Mouse (Mus musculus): ENCODE measurements around the gene Gskip. TPM values are rescaled to one million over a fixed set of nuclear protein-coding genes. Genes with fewer than 3 reads are reported as not detected.

Gene Gskip
- total and polyA plus RNA-seq, 2 experiments from 2014 or later, result 8.8 to 16.8 TPM

- Histone ChIP-seq H3K4me2 (ENCODE audit: low read depth, low read length) (no peak overlapping the region), H3K9me3 (replicated peaks; ENCODE audit: control insufficient read depth, low read length) (no peaks in the 10 kb centered on the region), H3K27ac (ENCODE audit: low read depth) (no peak overlapping the region), H3K4me3 (ENCODE audit: low read depth, low read length) (no peak overlapping the region), H3K9ac (replicated peaks; ENCODE audit: low read depth, low read length) (no peak overlapping the region), H3K36me3 (replicated peaks; ENCODE audit: control insufficient read depth, insufficient read depth, low read length) (no peaks in the 10 kb centered on the region), H3K4me1 (ENCODE audit: control insufficient read depth, insufficient read depth) (no peaks in the 10 kb centered on the region), H3K27me3 (ENCODE audit: control insufficient read depth, insufficient read depth, low read length) (no peaks in the 10 kb centered on the region)
- TF ChIP-seq EP300 (IDR thresholded peaks at IDR 0.05; ENCODE audit: low read depth), result no peak
- no peak for TF ChIP-seq CTCF (IDR thresholded peaks at IDR 0.05; ENCODE audit: low read depth)
- DNase-seq (ENCODE audit: low spot score), result no peak
- 77% methylated on average over 9 of the region's 9 CpGs for WGBS
- ATAC-seq (ENCODE audit: insufficient read depth, low read depth), result no peak
Observed at GRCm38 (mm10) chr12:105733370-105734159, 48.9 kb downstream of the Gskip start.

DNA sequence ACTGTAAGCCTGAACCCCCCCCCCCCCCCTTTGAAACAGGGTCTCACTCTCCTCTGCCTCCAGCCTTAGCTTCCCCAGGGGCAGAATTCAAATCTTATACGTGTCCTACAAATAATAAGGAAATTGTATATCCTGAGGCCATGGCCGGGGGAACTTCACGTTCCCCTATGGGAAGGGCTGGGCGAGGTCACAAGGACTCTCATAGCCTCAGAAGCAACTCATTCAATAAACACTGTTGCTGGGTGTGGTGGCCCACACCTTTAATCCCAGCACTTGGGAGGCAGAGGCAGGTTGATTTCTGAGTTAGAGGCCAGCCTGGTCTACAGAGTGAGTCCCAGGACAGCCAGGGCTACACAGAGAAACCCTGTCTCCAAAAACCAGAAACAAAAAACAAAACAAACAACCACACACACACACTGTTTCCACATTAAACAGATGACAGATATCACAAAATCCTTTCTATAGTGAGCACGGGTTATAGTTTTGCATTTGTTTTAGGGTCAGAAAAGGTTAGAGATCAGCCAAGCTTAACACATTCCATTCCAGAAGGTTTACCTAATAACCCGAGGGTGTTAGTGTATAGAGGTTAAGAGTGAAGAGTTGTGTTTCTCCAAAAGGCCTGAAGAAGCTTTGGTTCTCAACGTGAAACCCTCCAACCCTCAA, 50.7 kb downstream of the Gskip start:
- no peak overlapping the region for H3K27ac ChIP-seq (ENCODE audit: low read depth)
- H3K36me3 ChIP-seq (replicated peaks; ENCODE audit: control insufficient read depth, insufficient read depth, low read length), result no peaks in the 10 kb centered on the region
- no peaks in the 10 kb centered on the region for H3K4me1 ChIP-seq (ENCODE audit: control insufficient read depth, insufficient read depth)
- H3K4me3 ChIP-seq (ENCODE audit: low read depth, low read length), result no peak overlapping the region
- H3K9ac ChIP-seq (replicated peaks; ENCODE audit: low read depth, low read length), result no peak overlapping the region
- no peaks in the 10 kb centered on the region for H3K9me3 ChIP-seq (replicated peaks; ENCODE audit: control insufficient read depth, low read length)
- TF ChIP-seq EP300 (IDR thresholded peaks at IDR 0.05; ENCODE audit: low read depth) (no peak), CTCF (IDR thresholded peaks at IDR 0.05; ENCODE audit: low read depth) (no peak)
- H3K4me2 ChIP-seq (ENCODE audit: low read depth, low read length), result no peak overlapping the region
- 73% methylated on average over 7 of the region's 7 CpGs for WGBS
- no peak for DNase-seq (ENCODE audit: low spot score)
- no peak for ATAC-seq (ENCODE audit: insufficient read depth, low read depth)
- H3K27me3 ChIP-seq (ENCODE audit: control insufficient read depth, insufficient read depth, low read length), result no peaks in the 10 kb centered on the region

- 76% methylated on average over 6 of the region's 6 CpGs for WGBS
- no peak for TF ChIP-seq EP300 (IDR thresholded peaks at IDR 0.05; ENCODE audit: low read depth)
- TF ChIP-seq CTCF (IDR thresholded peaks at IDR 0.05; ENCODE audit: low read depth), result no peak
- Histone ChIP-seq H3K27me3 (ENCODE audit: control insufficient read depth, insufficient read depth, low read length) (no peaks in the 10 kb centered on the region), H3K4me3 (ENCODE audit: low read depth, low read length) (no peak overlapping the region), H3K9ac (replicated peaks; ENCODE audit: low read depth, low read length) (no peak overlapping the region), H3K9me3 (replicated peaks; ENCODE audit: control insufficient read depth, low read length) (no peaks in the 10 kb centered on the region), H3K27ac (ENCODE audit: low read depth) (no peak overlapping the region), H3K4me1 (ENCODE audit: control insufficient read depth, insufficient read depth) (no peaks in the 10 kb centered on the region), H3K4me2 (ENCODE audit: low read depth, low read length) (no peak overlapping the region), H3K36me3 (replicated peaks; ENCODE audit: control insufficient read depth, insufficient read depth, low read length) (no peaks in the 10 kb centered on the region)
- ATAC-seq (ENCODE audit: insufficient read depth, low read depth), result no peak
- DNase-seq (ENCODE audit: low spot score), result no peak
Observed at GRCm38 (mm10) chr12:105735889-105736251, 51.2 kb downstream of the Gskip start.

GRCm38 (mm10) chr12:105738316-105739096, 53.9 kb downstream of the Gskip start:
- 56% methylated on average over 15 of the region's 15 CpGs for WGBS
- H3K4me3 ChIP-seq (ENCODE audit: low read depth, low read length), result no peak overlapping the region
- no peaks in the 10 kb centered on the region for H3K9me3 ChIP-seq (replicated peaks; ENCODE audit: control insufficient read depth, low read length)
- no peak for DNase-seq (ENCODE audit: low spot score)
- no peak overlapping the region for H3K27ac ChIP-seq (ENCODE audit: low read depth)
- no peaks in the 10 kb centered on the region for H3K4me1 ChIP-seq (ENCODE audit: control insufficient read depth, insufficient read depth)
- no peak for ATAC-seq (ENCODE audit: insufficient read depth, low read depth)
- no peak overlapping the region for H3K4me2 ChIP-seq (ENCODE audit: low read depth, low read length)
- H3K27me3 ChIP-seq (ENCODE audit: control insufficient read depth, insufficient read depth, low read length), result no peaks in the 10 kb centered on the region
- TF ChIP-seq CTCF (IDR thresholded peaks at IDR 0.05; ENCODE audit: low read depth) (no peak), EP300 (IDR thresholded peaks at IDR 0.05; ENCODE audit: low read depth) (no peak)
- no peak overlapping the region for H3K9ac ChIP-seq (replicated peaks; ENCODE audit: low read depth, low read length)
- no peaks in the 10 kb centered on the region for H3K36me3 ChIP-seq (replicated peaks; ENCODE audit: control insufficient read depth, insufficient read depth, low read length)

DNA sequence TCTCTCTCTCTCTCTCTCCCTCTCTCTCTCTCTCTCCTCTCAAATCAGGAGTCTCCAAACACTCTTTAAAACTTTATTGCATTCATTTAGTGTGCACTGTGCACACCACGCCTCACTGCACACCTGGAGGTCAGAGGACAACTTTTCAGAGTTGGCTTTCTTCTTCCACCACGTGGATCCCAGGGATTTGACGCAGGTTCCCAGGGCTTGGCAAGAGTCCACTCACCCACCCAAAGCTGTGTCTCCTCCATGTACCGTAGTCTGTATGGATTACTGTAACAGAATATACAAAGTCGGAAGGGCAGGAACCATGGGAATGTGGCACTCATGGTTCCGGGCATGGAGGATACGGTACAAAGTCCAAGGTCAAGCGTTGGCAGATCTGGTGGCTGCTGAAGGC, 55.0 kb downstream of the Gskip start:
- no peak for ATAC-seq (ENCODE audit: insufficient read depth, low read depth)
- Histone ChIP-seq H3K4me3 (ENCODE audit: low read depth, low read length) (no peak overlapping the region), H3K9ac (replicated peaks; ENCODE audit: low read depth, low read length) (no peak overlapping the region), H3K27ac (ENCODE audit: low read depth) (no peak overlapping the region), H3K4me1 (ENCODE audit: control insufficient read depth, insufficient read depth) (no peaks in the 10 kb centered on the region), H3K36me3 (replicated peaks; ENCODE audit: control insufficient read depth, insufficient read depth, low read length) (no peaks in the 10 kb centered on the region), H3K9me3 (replicated peaks; ENCODE audit: control insufficient read depth, low read length) (no peaks in the 10 kb centered on the region), H3K27me3 (ENCODE audit: control insufficient read depth, insufficient read depth, low read length) (no peaks in the 10 kb centered on the region), H3K4me2 (ENCODE audit: low read depth, low read length) (no peak overlapping the region)
- WGBS, result 90% methylated on average over 8 of the region's 8 CpGs
- DNase-seq (ENCODE audit: low spot score), result no peak
- no peak for TF ChIP-seq CTCF (IDR thresholded peaks at IDR 0.05; ENCODE audit: low read depth)
- no peak for TF ChIP-seq EP300 (IDR thresholded peaks at IDR 0.05; ENCODE audit: low read depth)
